Mouse (Mus musculus) spleen, adult 2 months (tissue): ENCODE data around the gene Cflar. TPM values are rescaled to one million over a fixed set of nuclear protein-coding genes. Genes with fewer than 3 reads are reported as not detected.

Source experiments
- DNase-seq, 2 experiments: peaks; one replicate each; pipeline versions ENCODE4 v3.0.0 to v3.0.0-alpha.2; 2012 to 2021; ENCODE audit warnings: low spot score in 2 of 2, low read depth in 1 of 2
- H3K27ac ChIP-seq: fragments of 200-500 bp; 2 replicates; pipeline ENCODE4 v1.5.1; 2012; ENCODE audit warnings: low read length, inconsistent platforms; ENCODE audit not compliant: insufficient read depth
- H3K27me3 ChIP-seq: fragments of 200-500 bp; 2 replicates; pipeline ENCODE4 v1.6.1; 2012; ENCODE audit warnings: mild to moderate bottlenecking, moderate library complexity, low read length, inconsistent platforms; ENCODE audit not compliant: control insufficient read depth, insufficient read depth
- H3K36me3 ChIP-seq: fragments of 200-500 bp; 2 replicates; pipeline ENCODE4 v1.6.1; 2012; ENCODE audit warnings: mild to moderate bottlenecking, low read length, inconsistent platforms; ENCODE audit not compliant: control insufficient read depth, insufficient read depth
- H3K4me1 ChIP-seq: fragments of 200-500 bp; 2 replicates; pipeline ENCODE4 v1.6.1; 2011; ENCODE audit warnings: inconsistent platforms; ENCODE audit not compliant: control insufficient read depth, insufficient read depth, insufficient read length
- H3K4me3 ChIP-seq: fragments of 200-500 bp; 2 replicates; pipeline ENCODE4 v1.5.1; 2011; ENCODE audit warnings: mild to moderate bottlenecking, inconsistent platforms; ENCODE audit not compliant: insufficient read depth, insufficient read length; ENCODE audit errors: extremely low read depth
- CTCF ChIP-seq: fragments of 200-500 bp; IDR thresholded peaks from 2 replicates; pipeline ENCODE4 v1.5.1; 2011; ENCODE audit warnings: mild to moderate bottlenecking, inconsistent platforms; ENCODE audit not compliant: insufficient read depth, insufficient read length, insufficient replicate concordance; ENCODE audit errors: extremely low read depth
- POLR2A ChIP-seq: fragments of 200-500 bp; IDR thresholded peaks from 2 replicates; pipeline ENCODE4 v1.6.1; 2011; ENCODE audit warnings: low read depth, low read length, inconsistent platforms
- WGBS: fragments of 180-500 bp; shearing (Covaris S2); methylation state at CpG from one replicate; pipeline ENCODE4 v1.1.7; 2018; 5-methylcytosine and 5-hydroxymethylcytosine counted together
- polyA plus RNA-seq: library from polyadenylated mRNA; depleted of rRNA; stranded (reverse); fragments of >200 nt; gene quantifications from 2 replicates; pipeline ENCODE4 v1.2.3, GENCODE M21; 2012

Gene Cflar
- polyA plus RNA-seq, 1 experiment = 33.2 TPM

DNA sequence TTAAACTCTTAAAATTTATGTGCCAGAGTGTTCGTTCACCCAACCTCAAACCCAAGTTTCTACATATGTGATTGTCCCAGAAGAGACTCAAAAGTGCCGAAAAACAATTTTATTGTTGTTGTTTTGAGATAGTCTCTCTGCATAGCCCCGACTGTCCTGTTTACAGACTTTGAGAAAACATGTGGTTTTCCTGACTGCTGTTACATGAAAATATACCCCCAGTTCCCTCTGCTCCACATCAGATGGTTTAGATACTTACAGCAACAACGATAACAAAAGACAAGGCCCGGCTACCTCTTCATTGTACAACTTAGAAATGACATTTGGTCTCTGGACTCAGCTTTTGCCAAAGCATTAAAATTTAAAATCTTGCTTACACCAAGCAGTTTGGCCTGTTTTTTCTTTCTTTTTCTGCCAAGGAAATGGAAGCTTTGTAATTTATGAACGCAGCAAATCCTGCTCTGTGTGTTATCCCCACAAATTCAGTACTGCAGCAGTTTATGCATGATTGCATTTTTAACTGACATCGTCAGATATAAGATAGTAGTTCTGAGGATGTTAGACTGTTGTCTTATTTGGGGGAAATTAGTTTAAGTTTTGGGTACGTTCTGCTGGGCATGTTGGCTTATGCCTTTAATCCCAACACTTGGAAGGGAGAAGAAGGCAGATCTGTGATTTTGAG, 6.4 kb downstream of the Cflar start:
- Histone ChIP-seq H3K4me3 (no peak overlapping the region), H3K27me3 (no peaks in the 10 kb centered on the region), H3K27ac (no peak overlapping the region), H3K36me3 (peaks cover 21% of the 10 kb centered on the region; the same call in 1 of the 2 replicates), H3K4me1 (peaks cover 36% of the 10 kb centered on the region; the same call in 1 of the 2 replicates)
- no peak for DNase-seq
- WGBS = 56% methylated on average over 8 of the region's 8 CpGs
- TF ChIP-seq CTCF (no peak), POLR2A (no peak)

DNA sequence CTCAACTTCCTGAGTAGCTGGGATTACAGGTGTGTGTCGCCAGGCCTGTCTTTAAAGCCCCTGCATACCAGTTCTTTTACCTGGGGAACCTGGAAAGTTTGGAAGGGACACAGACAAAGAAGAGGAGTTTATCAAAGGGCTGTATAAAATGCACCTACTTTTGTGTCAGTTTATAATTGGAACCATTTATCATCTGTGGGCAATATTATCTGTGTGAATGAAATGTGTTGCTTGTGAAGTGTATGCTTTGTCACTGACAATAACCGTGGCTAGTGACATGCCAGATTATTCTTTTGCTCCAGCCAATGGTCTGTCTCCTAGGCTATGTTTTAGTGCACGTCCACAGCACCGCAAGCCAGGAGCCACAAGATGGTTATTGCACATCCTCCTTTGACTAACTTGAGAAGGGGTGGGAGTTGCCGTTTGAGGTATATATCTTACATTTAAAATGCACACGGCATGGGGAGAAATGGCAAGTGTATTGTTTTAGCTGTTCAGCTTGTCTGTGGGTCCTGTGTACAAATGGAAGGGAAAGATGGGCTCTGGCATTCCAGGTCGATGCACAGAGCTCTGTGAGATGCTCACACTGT, 8.1 kb downstream of the Cflar start:
- H3K27me3 ChIP-seq = no peaks in the 10 kb centered on the region
- TF ChIP-seq POLR2A (no peak), CTCF (no peak)
- H3K4me3 ChIP-seq = no peak overlapping the region
- H3K27ac ChIP-seq = peak overlapping the region; percentile 79
- H3K4me1 ChIP-seq = peaks cover 41% of the 10 kb centered on the region; the same call in 1 of the 2 replicates
- no peak for DNase-seq
- H3K36me3 ChIP-seq = peaks cover 16% of the 10 kb centered on the region; the same call in 1 of the 2 replicates
- 63% methylated on average over 7 of the region's 7 CpGs for WGBS

DNA sequence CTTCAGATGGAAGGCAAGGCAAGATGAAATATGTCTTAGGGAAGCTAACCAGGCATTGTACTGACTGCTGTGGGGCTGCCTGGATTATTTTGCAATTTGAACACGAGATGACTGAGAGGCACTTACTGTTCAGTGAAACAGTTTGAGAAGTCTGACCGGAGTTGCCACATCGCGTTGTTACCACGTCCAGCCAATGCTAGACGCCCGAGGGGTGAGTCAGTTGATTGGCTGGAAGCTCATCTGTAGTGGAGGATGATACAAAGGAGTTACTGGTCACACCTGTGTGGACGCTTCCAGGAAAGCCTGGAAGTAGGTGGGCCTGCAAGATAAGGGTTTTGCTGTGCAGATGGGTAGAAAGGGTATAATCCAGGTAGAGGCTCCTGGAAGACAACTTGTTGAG, 8.8 kb downstream of the Cflar start:
- 63% methylated on average over 8 of the region's 8 CpGs for whole genome bisulfite sequencing
- peaks cover 39% of the 10 kb centered on the region; the same call in 1 of the 2 replicates for H3K4me1 ChIP-seq
- H3K27ac ChIP-seq = peak overlapping the region; percentile 79
- TF ChIP-seq CTCF (no peak), POLR2A (no peak)
- no peak for DNase-seq
- no peak overlapping the region for H3K4me3 ChIP-seq
- H3K27me3 ChIP-seq = no peaks in the 10 kb centered on the region
- H3K36me3 ChIP-seq = peaks cover 14% of the 10 kb centered on the region; the same call in 1 of the 2 replicates

DNA sequence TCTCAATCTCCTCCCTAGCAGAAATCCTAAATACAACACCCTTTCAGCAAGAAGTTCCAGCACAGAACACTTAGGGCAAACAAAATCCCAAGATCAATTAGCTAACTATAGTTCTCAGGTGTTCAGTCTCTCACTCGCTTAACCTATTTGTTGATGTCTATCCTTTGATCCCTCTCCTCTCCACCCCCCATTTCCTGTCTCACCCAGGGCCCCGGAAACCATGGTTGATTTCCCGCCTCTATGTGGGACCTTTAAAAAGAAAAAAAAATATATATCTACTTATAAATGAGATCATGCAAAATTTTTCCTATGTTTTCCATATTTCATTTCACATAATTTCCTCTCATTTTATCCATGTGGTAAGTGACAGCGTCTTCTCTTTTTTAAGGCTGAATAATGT, 9.7 kb downstream of the Cflar start:
- H3K27me3 ChIP-seq = no peaks in the 10 kb centered on the region
- H3K36me3 ChIP-seq = peaks cover 12% of the 10 kb centered on the region; the same call in 1 of the 2 replicates
- TF ChIP-seq POLR2A (no peak), CTCF (no peak)
- peak overlapping the region; percentile 83 for H3K27ac ChIP-seq
- peak in 1 of 2 experiments; percentile 32 for DNase-seq
- WGBS = 10% methylated on average over 4 of the region's 4 CpGs
- H3K4me1 ChIP-seq = peaks cover 43% of the 10 kb centered on the region; the same call in 1 of the 2 replicates
- no peak overlapping the region for H3K4me3 ChIP-seq

DNA sequence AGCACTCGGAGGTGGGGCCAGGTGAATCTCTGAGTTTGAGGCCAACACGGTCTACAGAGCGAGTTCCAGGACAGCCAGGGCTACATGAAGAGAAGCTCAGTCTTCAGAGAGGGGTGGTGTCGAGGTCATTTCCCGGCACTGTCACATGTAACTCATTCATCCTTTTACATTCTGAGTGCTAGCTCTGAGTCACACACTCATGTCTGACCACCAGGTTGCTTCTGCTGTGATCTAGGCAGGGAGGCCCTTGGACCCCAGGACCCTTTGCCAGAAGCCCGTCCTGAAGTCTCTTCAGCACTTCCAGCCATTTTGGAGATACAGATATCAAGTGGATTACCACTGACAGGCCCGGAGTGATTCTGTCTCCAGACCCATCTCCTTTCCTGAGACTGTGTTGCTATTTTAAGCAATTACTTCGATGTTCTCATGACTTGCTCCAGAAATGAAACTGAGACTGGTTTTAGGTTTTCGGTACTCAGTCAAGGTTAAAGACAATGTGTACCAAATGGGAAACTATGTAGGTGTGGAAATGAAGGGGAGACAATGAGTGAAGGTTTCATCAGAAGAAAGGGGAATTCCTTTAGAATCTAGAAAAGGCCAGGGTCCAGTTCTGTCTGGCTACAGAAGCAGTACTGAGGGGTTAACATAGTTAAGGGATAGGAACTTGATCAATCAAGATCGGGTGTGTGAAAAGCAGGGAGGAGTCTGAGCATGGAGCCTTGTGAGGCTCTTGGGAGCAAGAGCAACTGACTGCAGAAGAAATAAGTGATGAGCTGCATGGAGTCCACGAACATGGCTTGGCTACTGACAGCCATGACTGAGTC, 11.0 kb downstream of the Cflar start:
- TF ChIP-seq POLR2A = no peak
- no peak for TF ChIP-seq CTCF
- no peaks in the 10 kb centered on the region for H3K27me3 ChIP-seq
- peaks cover 9% of the 10 kb centered on the region for H3K36me3 ChIP-seq
- no peak overlapping the region for H3K4me3 ChIP-seq
- DNase-seq = no peak
- peaks cover 38% of the 10 kb centered on the region; the same call in 1 of the 2 replicates for H3K4me1 ChIP-seq
- WGBS = 44% methylated on average over 11 of the region's 11 CpGs
- H3K27ac ChIP-seq = peak overlapping the region; percentile 83

DNA sequence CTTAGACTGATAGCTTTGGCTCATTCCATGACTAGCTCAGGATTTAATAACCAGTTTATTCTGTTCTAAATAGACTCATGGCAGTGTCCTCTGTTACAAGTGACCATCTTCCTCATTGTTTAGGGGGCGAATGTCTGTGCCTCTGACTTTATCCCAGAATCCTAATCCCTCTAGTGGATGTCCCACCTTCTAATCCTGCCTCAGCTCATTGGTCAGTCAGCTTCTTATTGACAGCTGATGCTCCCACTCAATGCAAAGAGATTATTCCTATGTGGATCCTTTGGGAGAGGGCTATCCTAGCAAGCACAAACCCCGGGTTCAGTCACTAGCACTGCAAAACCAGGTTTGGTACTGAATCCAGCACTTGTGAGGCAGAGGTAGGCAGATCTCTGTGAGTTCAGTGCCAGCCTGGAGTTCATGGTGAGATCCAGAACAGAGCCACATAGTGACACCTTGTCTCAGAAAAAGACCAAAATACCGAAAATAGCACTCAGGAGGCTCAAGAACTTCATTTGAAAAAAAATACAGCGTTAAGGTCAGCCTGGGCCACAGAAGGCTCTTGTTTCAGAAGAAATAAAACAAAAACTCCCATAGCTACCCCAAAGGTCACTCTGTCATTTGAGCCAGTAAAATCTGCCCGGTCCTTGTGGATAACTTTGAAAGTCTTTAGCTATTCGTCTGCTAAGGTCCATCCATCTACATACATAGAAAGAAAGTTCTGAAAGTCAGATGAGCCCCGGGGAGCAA, 11.9 kb downstream of the Cflar start:
- H3K4me1 ChIP-seq = peaks cover 38% of the 10 kb centered on the region; the same call in 1 of the 2 replicates
- TF ChIP-seq CTCF (no peak), POLR2A (no peak)
- H3K36me3 ChIP-seq = peaks cover 6% of the 10 kb centered on the region

More for the DNA sequence above, 11.9 kb downstream of the Cflar start:
- no peak overlapping the region for H3K4me3 ChIP-seq
- no peak for DNase-seq
- peak overlapping the region; percentile 36; the same call in 1 of the 2 replicates for H3K27ac ChIP-seq
- WGBS = 80% methylated on average over 7 of the region's 7 CpGs
- H3K27me3 ChIP-seq = no peaks in the 10 kb centered on the region
